ENCODE assay signal across 28 mouse cellular contexts in genomic region chr1:171230215-171230614, GRCm38 (mm10). TPM values are rescaled to one million over a fixed set of nuclear protein-coding genes. Genes with fewer than 3 reads are reported as not detected.
A peak's percentile ranks its signal among the peaks of the same experiment; 100 is the strongest.
DNase-seq lines count a peak whose midpoint lies in the region; ATAC-seq lines count a peak whose summit lies in the region.
"Had no signal": no experiment of that assay in that cellular context is flagged by ENCODE, and none has a peak within 500 bp of the region (broad histone marks: within the 10 kb centered on the region; RNA-seq: fewer than 3 reads in every experiment).

No protein-coding gene starts in this region.

- peak overlapping the region; percentile 16; the same call in 1 of the 2 replicates for H3K27ac ChIP-seq in kidney, embryonic 16.5 days (ENCODE audit: low read length)
- peak overlapping the region; percentile 75 for H3K27ac ChIP-seq in embryonic facial prominence, embryonic 10.5 days (replicated peaks)
- H3K27ac ChIP-seq in limb, embryonic 12.5 days, result peak overlapping the region; percentile 64
- H3K27ac ChIP-seq: heart, embryonic 15.5 days; liver, embryonic 13.5 days; midbrain, embryonic 12.5 days; neural tube, embryonic 13.5 days; stomach, embryonic 15.5 days had no signal

- 0 out of 2 replicates have a peak, but pooled peaks have one; percentile 8 for ATAC-seq in kidney, embryonic 16.5 days (ENCODE audit: low FRiP score, low TSS enrichment)
- peak; percentile 30; the same call in 1 of the 2 replicates for ATAC-seq in limb, embryonic 12.5 days (ENCODE audit: insufficient number of reproducible peaks, insufficient read depth, low FRiP score, low TSS enrichment, low read depth)
- ATAC-seq: CD4-positive, CD25-positive, alpha-beta regulatory T cell, adult 4 months; hindbrain, embryonic 16.5 days had no signal

- H3K36me3 ChIP-seq in kidney, embryonic 16.5 days (ENCODE audit: insufficient read depth, low read length), result peaks cover 19% of the 10 kb centered on the region
- peaks cover 21% of the 10 kb centered on the region for H3K36me3 ChIP-seq in embryonic facial prominence, embryonic 10.5 days (replicated peaks)
- H3K36me3 ChIP-seq in limb, embryonic 12.5 days, result peaks cover 23% of the 10 kb centered on the region

- no peak overlapping the region for H3K4me3 ChIP-seq in kidney, embryonic 16.5 days (ENCODE audit: low read length)
- 0 out of 2 replicates have a peak overlapping the region, but pooled peaks have one; percentile 8 for H3K4me3 ChIP-seq in embryonic facial prominence, embryonic 10.5 days
- H3K4me3 ChIP-seq in limb, embryonic 12.5 days (replicated peaks), result no peak overlapping the region
- H3K4me3 ChIP-seq: heart, embryonic 15.5 days; liver, embryonic 13.5 days; midbrain, embryonic 12.5 days; neural tube, embryonic 13.5 days; stomach, embryonic 15.5 days had no signal

- WGBS in kidney, embryonic 16.5 days, result 58% methylated on average over 3 of the region's 3 CpGs
- 24% methylated on average over 3 of the region's 3 CpGs for whole genome bisulfite sequencing in embryonic facial prominence, embryonic 10.5 days
- 29% methylated on average over 3 of the region's 3 CpGs for WGBS in limb, embryonic 12.5 days

- no peaks in the 10 kb centered on the region for H3K27me3 ChIP-seq in kidney, embryonic 16.5 days (ENCODE audit: insufficient read depth, low read length)
- no peaks in the 10 kb centered on the region for H3K27me3 ChIP-seq in embryonic facial prominence, embryonic 10.5 days (replicated peaks; ENCODE audit: low read depth, poor library complexity, severe bottlenecking)
- H3K27me3 ChIP-seq in limb, embryonic 12.5 days, result no peaks in the 10 kb centered on the region
- H3K27me3 ChIP-seq: heart, embryonic 15.5 days; midbrain, embryonic 12.5 days; neural tube, embryonic 13.5 days; stomach, embryonic 15.5 days had no signal

- H3K9ac ChIP-seq in kidney, embryonic 16.5 days (replicated peaks; ENCODE audit: low read length), result peak overlapping the region; percentile 1; the same call in 1 of the 2 replicates
- H3K9ac ChIP-seq in limb, embryonic 12.5 days (replicated peaks), result no peak overlapping the region
- H3K9ac ChIP-seq: heart, embryonic 15.5 days; liver, embryonic 13.5 days; lung, embryonic 14.5 days; midbrain, embryonic 12.5 days; stomach, embryonic 15.5 days had no signal

- 0 out of 2 replicates have a peak, but pooled peaks cover 8% of the 10 kb centered on the region for H3K4me1 ChIP-seq in kidney, embryonic 16.5 days (ENCODE audit: insufficient read depth, low read length)
- peaks cover 36% of the 10 kb centered on the region for H3K4me1 ChIP-seq in embryonic facial prominence, embryonic 10.5 days
- H3K4me1 ChIP-seq in limb, embryonic 12.5 days (replicated peaks), result peaks cover 17% of the 10 kb centered on the region
- H3K4me1 ChIP-seq: neural tube, embryonic 13.5 days; stomach, embryonic 15.5 days had no signal

- peak; percentile 39 for DNase-seq in embryo, embryonic 11 days
- no peak for DNase-seq in embryo, embryonic 10 days (ENCODE audit: low spot score)
- DNase-seq in kidney, postnatal 36 days, result no peak
- peak; percentile 27 for DNase-seq in embryonic facial prominence, embryonic 10.5 days (ENCODE audit: low spot score)
- no peak for DNase-seq in cerebellum, postnatal 4 days (ENCODE audit: low spot score in 2 of 2)
- DNase-seq in adrenal gland, postnatal 25 days, result no peak
- DNase-seq: adrenal gland, postnatal 14 days; cerebellum, adult 11-12 months; cerebellum, postnatal 36 days; heart, postnatal 4 days; kidney, adult 9 months; layer of hippocampus, postnatal 36 days; liver, embryonic 13.5 days; lung, embryonic 14.5 days; lung, postnatal 36 days; right cerebral cortex, postnatal 25 days; thymus, adult 2 months had no signal

- no peak overlapping the region for H3K4me2 ChIP-seq in kidney, embryonic 16.5 days (replicated peaks; ENCODE audit: low read depth, low read length)
- no peak overlapping the region for H3K4me2 ChIP-seq in limb, embryonic 12.5 days
- H3K4me2 ChIP-seq: heart, embryonic 15.5 days; liver, embryonic 13.5 days; lung, embryonic 14.5 days; midbrain, embryonic 12.5 days; neural tube, embryonic 13.5 days; stomach, embryonic 15.5 days had no signal

- no peaks in the 10 kb centered on the region for H3K9me3 ChIP-seq in kidney, embryonic 16.5 days (ENCODE audit: low read length)
- no peaks in the 10 kb centered on the region for H3K9me3 ChIP-seq in embryonic facial prominence, embryonic 10.5 days
- H3K9me3 ChIP-seq in limb, embryonic 12.5 days, result no peaks in the 10 kb centered on the region
- H3K9me3 ChIP-seq: heart, embryonic 15.5 days; liver, embryonic 13.5 days; midbrain, embryonic 12.5 days; neural tube, embryonic 13.5 days; stomach, embryonic 15.5 days had no signal

RNA-seq across cellular contexts. Expression of gene Fcer1g, which starts 4.0 kb away (rescaled TPM):
- 35.0 and 37.2 TPM in 2 replicates for polyA plus RNA-seq in kidney, embryonic 16.5 days (2015; fragmentation: Nextera tagmentation; extraction: Ambion mirVana)
- polyA plus RNA-seq in embryonic facial prominence, embryonic 10.5 days (2016; fragmentation: Nextera tagmentation; extraction: Ambion mirVana), result 12.4 and 16.5 TPM in 2 replicates
- 15.9 and 21.0 TPM in 2 replicates for polyA plus RNA-seq in limb, embryonic 12.5 days (2016; fragmentation: Nextera tagmentation; extraction: Ambion mirVana)
- 11.1 and 13.7 TPM in 2 replicates for total RNA-seq in adrenal gland, postnatal 25 days (2021)

RNA-seq across cellular contexts. Expression of gene Apoa2, which starts 5.4 kb away (rescaled TPM):
- polyA plus RNA-seq in kidney, embryonic 16.5 days (2015; fragmentation: Nextera tagmentation; extraction: Ambion mirVana), result 22.4 and 32.2 TPM in 2 replicates
- polyA plus RNA-seq in embryonic facial prominence, embryonic 10.5 days (2016; fragmentation: Nextera tagmentation; extraction: Ambion mirVana), result 2.7 and 3.1 TPM in 2 replicates
- 2.1 and 3.1 TPM in 2 replicates for polyA plus RNA-seq in limb, embryonic 12.5 days (2016; fragmentation: Nextera tagmentation; extraction: Ambion mirVana)
- 2.1 and 105 TPM in 2 replicates for total RNA-seq in adrenal gland, postnatal 25 days (2021)

RNA-seq across cellular contexts. Expression of gene Tomm40l, which starts 7.9 kb away (rescaled TPM):
- 40.6 and 44.1 TPM in 2 replicates for polyA plus RNA-seq in kidney, embryonic 16.5 days (2015; fragmentation: Nextera tagmentation; extraction: Ambion mirVana)
- 32.4 and 33.3 TPM in 2 replicates for polyA plus RNA-seq in embryonic facial prominence, embryonic 10.5 days (2016; fragmentation: Nextera tagmentation; extraction: Ambion mirVana)
- polyA plus RNA-seq in limb, embryonic 12.5 days (2016; fragmentation: Nextera tagmentation; extraction: Ambion mirVana), result 29.7 and 31.9 TPM in 2 replicates
- total RNA-seq in adrenal gland, postnatal 25 days (2021), result 32.9 and 43.7 TPM in 2 replicates

RNA-seq across cellular contexts. Expression of gene Nr1i3, which starts 16.4 kb away (rescaled TPM):
- 0.67 and 0.89 TPM in 2 replicates for polyA plus RNA-seq in kidney, embryonic 16.5 days (2015; fragmentation: Nextera tagmentation; extraction: Ambion mirVana)
- polyA plus RNA-seq in embryonic facial prominence, embryonic 10.5 days (2016; fragmentation: Nextera tagmentation; extraction: Ambion mirVana), result 0.21 TPM in 2 replicates
- 0.17 and 0.43 TPM in 2 replicates for polyA plus RNA-seq in limb, embryonic 12.5 days (2016; fragmentation: Nextera tagmentation; extraction: Ambion mirVana)
- 3.0 TPM in 1 of 2 replicates, not detected in the other for total RNA-seq in adrenal gland, postnatal 25 days (2021)
- total RNA-seq: heart, postnatal 4 days; left cerebral cortex, postnatal 14 days had no signal
- polyA plus RNA-seq: spleen, adult 2 months had no signal

RNA-seq across cellular contexts. Expression of gene Adamts4, which starts 20.0 kb away (rescaled TPM):
- 13.4 and 15.2 TPM in 2 replicates for polyA plus RNA-seq in kidney, embryonic 16.5 days (2015; fragmentation: Nextera tagmentation; extraction: Ambion mirVana)
- polyA plus RNA-seq in embryonic facial prominence, embryonic 10.5 days (2016; fragmentation: Nextera tagmentation; extraction: Ambion mirVana), result 11.8 and 12.7 TPM in 2 replicates
- 10.5 and 11.0 TPM in 2 replicates for polyA plus RNA-seq in limb, embryonic 12.5 days (2016; fragmentation: Nextera tagmentation; extraction: Ambion mirVana)
- total RNA-seq in adrenal gland, postnatal 25 days (2021), result 0.62 and 0.67 TPM in 2 replicates
- total RNA-seq: granulocyte monocyte progenitor cell, adult 5-6 weeks had no signal

Comparison
In these comparisons a context has a peak if more than half of its experiments do, and no peak if none do; other contexts are left out.
1. DNase-seq: peak in embryo, embryonic 11 days (single experiment) and embryonic facial prominence, embryonic 10.5 days (single experiment); none in embryo, embryonic 10 days (single experiment), kidney, postnatal 36 days (0 of 2), cerebellum, postnatal 4 days (0 of 2) and adrenal gland, postnatal 25 days (single experiment).
2. H3K27ac ChIP-seq: peak in every context shown above with its lines; median percentile 75 in embryonic facial prominence, embryonic 10.5 days; 64 in limb, embryonic 12.5 days; 16 in kidney, embryonic 16.5 days.